Mouse (Mus musculus): ENCODE results near the gene Cobl. TPM values are rescaled to one million over a fixed set of nuclear protein-coding genes. Genes with fewer than 3 reads are reported as not detected.

Gene Cobl
- polyA plus RNA-seq (2015; fragmentation: Illumina TruSeq; extraction: RNeasy Lipid Tissue Mini Kit (QIAGEN cat#74804); ENCODE audit: insufficient read depth, low replicate concordance), result 1.1 TPM

DNA sequence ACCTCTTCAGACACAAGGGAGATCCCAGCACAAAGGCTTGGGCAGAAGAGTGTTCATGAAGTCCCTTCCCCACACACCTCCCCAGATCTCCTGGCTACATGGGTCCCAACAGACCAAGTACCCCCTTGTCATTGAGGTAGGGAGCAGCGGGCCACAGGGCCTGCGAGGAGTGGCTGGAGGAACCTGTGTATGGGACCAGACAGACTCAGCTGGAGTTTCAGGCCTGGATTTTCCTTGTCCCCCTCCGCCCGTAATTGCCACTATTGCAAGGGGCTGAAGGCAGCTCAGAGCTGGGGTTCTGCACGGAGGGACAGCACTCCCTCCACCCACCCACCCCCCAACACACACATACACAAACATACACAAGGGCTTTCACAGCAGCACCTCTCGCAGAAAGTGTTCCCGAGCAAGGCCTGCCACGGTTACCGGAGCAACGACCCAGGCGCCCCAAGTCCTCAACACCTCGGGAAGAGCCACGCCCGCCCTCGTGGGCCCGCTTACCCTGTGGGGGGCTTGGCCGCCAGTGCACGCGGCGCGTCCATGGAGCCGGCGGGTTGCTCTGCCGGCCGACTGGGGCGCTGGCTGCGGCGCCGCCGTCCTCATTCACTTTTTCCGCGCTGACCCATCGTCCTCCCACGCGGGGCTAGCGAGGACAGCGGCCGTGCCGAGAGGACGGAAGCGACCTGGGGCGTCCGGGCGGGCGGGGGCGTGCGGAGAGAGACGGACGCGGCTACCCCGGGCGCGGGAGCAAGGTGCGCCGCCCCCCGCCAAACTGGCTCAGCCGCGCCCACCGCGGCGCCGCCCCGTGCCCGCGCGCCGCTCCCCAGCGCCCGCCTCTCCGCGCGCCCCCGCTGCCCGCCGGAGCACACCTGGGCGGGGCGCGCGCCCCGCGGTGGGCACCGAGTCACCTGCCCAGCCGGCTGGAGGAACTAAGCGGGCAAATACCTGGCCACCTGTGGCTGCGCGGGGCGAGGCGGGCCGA lies at the start of gene Cobl:
TSS of gene Cobl (minus strand) at position 780 of the 982 bp plus-strand sequence.

All from spleen, adult 10 weeks (tissue).